Mouse (Mus musculus): ENCODE results near the gene Apc2.

Gene Apc2

DNA sequence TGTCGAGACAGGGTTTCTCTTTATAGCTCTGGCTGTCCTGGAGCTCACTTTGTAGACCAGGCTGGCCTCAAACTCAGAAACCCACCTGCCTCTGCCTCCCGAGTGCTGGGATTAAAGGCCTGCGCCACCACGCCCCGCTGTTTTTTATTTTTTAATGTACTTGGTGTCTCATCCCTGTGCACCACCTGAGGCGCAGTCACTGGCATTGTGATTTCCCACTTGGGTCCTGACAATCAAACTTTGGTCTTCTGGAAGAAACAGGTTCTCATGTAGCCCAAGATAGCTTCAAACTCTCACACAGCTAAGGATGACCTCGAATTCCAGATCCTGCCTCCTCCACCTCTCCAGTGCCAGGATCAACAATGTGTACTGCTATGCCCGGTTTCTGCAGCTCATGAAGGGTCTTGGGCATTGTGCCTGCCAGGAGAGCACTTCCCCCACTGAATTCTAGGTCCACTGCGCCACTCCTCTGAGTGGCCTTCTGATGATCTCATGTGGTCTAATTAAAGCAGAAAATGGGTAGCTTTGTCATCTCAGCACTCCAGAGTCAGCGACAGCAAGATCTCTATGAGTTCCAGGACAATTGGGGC is 32.9 kb upstream of the Apc2 start:
- DNase-seq (ENCODE audit: low read depth, low spot score), result no peak

DNA sequence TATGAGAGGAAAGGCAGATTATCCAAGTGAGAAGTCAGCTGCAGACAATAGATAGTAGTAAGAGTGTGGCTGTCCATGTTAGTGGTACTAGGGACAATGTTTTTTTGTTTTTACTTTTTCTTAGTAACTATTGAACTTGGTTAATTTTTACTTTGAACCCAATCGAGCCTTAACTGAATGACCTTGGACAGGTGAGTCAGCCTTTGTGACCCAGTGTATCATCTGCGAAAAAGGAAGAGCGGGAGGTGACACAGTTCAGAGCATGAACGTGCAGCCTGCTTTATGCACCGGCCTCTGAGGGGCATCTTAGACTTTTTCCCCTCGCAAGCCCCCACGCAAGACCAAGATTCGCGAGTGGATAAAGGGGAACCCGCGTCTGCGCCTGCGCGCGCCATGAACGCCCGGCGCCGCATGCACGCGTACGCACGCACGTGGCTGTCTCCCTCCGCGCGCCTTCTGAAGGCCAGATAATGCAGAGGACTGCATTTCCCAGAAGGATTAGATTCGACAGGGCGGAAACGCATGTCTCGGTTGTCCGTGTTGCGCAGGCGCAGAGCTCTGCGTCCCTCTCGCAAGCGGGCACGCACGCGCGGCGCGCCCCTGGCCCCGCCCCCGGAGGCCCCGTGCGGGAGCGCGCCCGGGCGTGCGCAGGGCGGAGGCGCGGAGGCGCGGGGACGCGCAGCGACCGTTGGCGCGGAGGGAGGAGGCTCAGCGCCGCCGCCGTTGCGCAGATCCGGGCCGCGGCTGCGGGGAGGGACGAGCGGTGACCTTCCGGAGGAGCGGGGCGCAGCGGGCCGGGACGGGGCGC is 31.2 kb upstream of the Apc2 start:
- DNase-seq (ENCODE audit: low read depth, low spot score), result peak; percentile 100

DNA sequence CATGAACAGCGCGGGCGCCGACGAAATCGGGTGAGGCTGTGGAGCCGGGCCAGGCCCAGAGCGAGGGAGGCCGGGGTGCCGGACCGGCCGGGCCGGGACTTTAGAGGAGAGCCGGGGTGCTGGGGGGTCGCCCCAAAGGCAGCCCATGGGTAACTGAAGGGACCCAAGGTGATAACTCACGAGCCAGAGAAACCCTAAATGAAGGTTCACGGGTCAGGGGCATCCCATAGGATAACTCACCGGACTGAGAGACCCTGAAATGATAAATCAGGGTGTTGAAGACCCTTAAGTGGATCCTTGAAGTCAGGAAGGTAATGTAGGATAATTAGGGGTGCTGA is 30.7 kb upstream of the Apc2 start:
- DNase-seq (ENCODE audit: low read depth, low spot score), result no peak

DNA sequence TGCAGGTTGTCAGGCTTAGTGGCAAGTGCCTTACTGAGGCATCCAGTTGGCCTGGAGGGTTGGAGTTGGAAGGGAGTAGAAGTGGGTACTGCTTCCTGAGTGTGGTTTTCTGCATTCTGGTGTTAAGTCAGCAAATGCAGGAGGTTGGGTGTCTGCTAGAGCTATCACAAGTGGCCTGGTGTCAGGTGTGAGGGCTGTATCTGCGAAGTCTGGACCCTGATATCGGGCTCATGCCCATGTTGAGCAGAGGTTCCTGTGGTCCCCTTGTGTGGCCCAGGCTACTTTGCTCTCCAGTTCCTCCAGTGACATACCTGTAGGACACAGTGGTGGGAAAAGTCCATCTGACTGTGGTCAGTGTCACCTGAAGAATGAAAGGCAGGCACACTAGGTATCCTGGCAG is 25.7 kb upstream of the Apc2 start:
- no peak for DNase-seq (ENCODE audit: low read depth, low spot score)

DNA sequence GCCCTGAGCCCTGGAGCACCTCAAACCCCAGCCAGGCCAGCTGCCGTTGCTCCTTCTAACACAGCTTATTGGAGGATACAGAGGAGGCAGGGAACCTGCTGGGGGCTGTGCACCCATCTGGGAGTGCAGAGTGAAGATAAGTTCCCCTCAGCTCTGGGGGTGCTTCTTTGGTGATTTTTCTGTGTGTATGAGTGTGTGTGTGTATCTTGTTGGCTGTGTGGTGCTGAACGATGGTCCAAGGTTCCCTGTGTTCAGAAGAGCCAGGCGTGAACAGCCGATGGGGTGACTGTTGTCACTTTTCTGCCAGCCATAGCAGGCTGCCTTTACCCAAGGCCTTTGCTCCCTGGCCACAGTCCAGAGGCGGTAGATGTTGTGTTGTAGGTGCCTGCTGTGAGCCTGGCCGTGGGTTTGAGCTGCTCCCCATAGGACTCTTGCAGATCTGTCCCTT is 25.0 kb upstream of the Apc2 start:
- peak; percentile 53 for DNase-seq (ENCODE audit: low read depth, low spot score)

DNA sequence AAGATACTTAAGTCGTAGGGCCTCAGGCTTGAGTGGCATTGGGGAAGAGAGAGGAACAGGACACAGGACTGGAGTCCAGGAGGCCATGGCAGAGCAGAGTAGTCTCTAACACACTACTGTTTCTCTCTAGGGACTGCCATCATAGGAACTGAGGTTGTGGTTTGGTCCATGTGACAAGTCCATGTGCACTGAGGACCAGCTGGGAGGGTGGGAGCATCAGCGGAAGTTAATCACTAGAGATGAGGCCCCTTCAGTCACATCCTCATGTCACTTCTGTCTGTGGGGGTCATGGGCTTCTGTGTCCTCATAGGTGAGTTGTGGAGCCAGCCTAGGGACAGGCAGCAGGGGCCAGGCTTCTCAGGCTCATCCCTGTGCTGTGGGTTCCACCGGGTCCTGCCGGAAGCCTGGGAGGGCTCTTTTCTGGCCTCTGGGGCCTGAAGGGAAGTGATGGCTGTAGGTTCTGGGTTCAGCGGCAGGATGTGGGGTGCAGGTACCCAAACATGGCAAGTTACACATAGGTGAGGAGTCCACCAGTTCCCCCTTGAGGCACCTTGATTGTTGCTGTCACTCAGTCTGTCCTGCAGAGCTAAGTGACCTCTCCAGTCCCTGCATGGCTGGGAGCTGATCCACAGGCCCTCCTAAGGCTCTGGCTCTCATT is 24.5 kb upstream of the Apc2 start:
- no peak for DNase-seq (ENCODE audit: low read depth, low spot score)

DNA sequence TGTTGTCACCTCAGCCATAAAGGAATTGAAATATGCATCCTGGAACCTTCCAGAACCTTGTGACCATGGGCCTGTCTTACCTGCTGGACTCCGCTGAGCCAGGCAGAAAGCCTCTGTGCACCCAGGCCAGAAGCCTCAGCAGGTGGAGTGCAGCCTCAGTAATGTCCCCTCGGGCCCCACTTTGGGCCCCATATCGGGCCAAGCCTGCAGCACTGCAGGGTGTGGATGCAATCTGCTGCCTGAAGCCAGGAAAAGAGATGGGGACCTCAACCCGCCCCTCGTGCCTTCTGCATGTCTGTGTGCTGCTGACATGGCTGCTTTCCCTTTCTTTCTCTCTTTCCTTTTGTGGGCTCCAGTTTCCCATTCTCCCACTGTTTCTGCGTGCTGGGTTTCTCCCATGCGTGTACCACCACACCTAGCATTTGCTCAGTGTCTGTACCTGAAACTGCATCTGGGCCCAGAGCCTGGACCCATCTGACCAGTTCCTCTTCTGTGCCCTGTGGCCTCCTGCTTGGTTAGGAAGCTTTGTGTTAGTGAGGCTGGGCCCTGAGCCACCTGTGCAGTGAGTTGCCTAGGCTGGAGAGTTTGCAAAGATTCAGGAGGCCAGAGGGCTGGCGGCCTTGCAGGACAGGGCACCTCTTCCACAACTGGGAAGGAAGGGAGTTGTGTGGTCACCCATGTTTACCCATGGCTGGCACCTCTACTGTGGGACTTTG is 23.7 kb upstream of the Apc2 start:
- no peak for DNase-seq (ENCODE audit: low read depth, low spot score)

DNA sequence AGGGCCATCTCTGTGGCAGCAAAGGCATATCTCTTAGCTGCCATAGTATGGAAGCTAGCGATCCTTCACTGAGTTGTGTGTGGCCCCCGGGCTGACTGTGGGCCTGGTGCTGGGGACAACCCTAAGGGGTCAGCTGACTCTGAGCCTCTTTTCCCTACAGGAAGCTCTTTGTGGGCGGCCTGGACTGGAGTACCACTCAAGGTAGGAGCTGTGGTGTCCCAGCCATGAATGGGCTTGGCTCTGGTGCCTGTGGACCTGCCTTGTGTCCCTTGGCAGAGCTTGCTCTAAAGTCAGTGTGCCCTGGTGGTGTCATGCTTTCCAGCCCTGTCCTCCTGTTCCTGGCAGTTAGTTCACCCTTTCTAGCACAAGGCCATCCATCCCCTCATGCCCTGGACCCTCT is 21.9 kb upstream of the Apc2 start:
- no peak for DNase-seq (ENCODE audit: low read depth, low spot score)

DNA sequence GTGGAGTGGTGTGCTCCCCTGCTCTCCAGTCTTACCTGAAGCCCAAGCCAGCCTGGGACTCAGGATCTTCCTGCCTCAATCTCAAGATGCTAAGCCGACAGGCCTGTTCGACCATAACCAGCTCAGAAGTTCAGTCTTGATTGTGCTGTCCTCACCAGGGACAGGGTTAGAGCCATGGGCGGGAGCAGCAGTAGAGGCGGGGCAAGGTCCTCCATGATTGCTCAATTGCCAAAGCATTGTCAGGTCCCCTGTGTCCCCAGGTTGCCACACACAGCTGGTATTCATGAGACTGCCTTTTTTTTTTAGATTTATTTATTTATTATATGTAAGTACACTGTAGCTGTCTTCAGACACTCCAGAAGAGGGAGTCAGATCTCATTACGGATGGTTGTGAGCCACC is 19.5 kb upstream of the Apc2 start:
- DNase-seq (ENCODE audit: low read depth, low spot score), result no peak

DNA sequence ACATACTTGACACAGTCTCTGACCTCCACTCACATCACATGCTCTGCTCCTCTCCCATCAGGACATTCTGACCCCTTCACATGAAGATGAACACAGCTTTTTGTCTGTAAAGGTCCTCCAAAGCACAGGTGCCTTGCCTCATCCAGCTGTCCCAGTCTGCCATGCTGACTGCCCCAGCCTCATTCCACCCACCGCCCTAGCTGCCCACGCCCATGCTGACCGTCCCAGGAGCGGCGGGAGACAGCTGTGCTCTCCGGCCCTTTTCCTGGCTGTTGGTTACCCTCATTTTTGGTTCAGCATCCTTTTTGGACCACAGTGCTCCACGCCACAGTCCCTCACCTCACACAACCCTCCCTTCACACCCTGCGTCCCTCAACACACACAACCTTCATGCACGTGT is 17.4 kb upstream of the Apc2 start:
- DNase-seq (ENCODE audit: low read depth, low spot score), result no peak

DNA sequence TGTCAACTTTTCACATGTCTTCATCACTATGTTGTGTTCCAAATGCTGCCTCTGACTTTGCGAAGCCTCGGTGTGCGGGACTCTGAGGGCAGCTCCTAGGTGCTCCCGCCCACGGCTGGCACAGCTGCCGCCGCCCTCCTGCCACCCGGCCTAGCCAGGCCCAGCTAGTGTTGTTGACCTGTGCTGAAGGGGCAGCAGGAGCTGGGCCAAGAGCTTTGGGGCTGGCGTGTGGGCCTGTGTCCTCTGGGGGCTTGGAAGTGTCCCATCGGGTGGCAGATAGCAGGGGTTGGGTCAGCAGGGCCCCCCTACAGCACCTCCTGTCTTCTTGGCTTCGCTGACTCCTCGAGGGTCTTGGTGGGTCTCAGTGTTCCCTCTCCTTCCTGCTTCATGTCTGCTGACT is 16.5 kb upstream of the Apc2 start:
- no peak for DNase-seq (ENCODE audit: low read depth, low spot score)

DNA sequence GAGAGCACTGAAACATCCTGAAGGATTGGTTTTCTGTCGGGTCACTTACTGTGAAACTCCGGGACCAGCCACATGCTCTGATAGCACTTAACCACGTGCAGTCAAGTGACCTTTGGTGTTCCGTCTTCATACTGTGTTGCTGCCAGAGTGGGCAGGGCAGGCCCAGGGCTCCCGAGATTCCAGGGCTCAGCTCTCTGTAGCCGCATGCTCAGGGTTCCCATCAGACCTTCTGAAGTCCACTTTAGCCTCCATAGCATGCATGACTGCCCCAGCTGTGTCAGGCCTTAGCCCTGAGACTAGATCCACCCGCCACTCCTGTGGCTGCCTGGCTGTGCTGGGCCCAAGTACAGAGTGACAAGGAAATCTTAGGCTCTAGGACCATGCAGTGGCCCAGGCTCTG is 14.5 kb upstream of the Apc2 start:
- DNase-seq (ENCODE audit: low read depth, low spot score), result no peak

DNA sequence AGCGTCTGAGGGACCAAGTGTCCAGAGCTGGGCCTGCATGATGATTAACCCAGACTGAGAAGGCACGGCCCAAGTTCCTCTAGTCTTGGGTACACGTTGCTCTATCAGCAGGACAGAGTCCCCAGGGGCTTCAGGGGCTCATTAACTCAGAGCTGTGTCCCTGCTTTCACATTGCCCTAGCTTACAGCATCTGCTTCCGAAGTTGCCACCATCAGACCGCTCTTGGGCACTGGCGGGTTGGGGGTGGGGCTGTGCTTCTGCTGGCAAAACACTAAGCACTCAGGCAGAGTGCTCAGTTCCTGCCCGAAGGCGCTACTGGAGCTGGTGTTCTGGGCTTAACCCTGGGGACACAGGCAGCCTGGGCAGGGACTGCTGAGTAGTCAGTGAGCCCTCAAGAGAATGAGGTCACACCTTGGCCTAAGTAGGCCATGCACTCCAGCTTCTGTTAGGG is 13.8 kb upstream of the Apc2 start:
- peak; percentile 66 for DNase-seq (ENCODE audit: low read depth, low spot score)

DNA sequence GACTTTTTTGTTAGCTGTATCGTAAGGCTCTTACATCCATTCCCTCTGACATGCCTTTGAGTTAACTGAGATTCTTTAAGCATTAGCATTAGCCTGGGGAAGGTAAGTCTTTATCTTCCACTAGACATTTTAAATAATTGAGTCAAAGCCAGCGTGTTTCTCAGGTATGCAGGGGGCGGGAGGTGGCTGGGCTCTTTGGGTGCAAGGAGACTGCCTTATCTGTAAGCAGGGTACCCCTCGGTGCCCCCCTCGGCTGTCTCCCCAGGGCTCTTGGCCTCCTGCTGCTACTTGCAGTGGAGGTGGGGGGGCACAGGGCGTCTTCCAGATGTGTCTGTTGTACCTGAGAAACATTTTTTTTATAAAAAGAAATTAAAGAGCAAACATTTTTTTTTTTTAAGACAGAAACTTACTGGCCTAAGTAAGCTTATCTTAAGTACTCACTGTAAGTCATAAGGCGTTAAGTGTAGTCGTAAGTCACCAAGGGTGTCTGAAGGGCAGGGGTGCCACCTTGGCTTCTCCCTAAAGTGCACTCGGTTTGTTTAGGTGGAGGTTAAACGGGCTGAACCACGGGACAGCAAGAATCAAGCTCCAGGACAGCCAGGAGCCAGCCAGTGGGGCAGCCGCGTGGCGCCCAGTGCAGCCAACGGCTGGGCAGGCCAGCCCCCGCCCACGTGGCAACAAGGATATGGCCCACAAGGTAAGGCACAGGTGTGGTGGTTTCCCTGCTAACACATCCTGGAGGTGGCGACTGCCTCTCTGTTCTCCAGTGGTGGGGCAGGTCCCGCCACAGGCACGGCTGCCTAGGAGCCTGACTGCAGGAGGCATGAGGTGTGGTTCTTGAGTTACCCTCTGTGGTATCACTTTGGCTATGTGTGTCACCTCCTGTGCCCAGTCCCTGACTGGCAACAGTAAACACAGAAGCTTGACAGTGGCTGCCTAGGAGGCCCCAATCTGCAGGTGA is 13.0 kb upstream of the Apc2 start:
- DNase-seq (ENCODE audit: low read depth, low spot score), result no peak

DNA sequence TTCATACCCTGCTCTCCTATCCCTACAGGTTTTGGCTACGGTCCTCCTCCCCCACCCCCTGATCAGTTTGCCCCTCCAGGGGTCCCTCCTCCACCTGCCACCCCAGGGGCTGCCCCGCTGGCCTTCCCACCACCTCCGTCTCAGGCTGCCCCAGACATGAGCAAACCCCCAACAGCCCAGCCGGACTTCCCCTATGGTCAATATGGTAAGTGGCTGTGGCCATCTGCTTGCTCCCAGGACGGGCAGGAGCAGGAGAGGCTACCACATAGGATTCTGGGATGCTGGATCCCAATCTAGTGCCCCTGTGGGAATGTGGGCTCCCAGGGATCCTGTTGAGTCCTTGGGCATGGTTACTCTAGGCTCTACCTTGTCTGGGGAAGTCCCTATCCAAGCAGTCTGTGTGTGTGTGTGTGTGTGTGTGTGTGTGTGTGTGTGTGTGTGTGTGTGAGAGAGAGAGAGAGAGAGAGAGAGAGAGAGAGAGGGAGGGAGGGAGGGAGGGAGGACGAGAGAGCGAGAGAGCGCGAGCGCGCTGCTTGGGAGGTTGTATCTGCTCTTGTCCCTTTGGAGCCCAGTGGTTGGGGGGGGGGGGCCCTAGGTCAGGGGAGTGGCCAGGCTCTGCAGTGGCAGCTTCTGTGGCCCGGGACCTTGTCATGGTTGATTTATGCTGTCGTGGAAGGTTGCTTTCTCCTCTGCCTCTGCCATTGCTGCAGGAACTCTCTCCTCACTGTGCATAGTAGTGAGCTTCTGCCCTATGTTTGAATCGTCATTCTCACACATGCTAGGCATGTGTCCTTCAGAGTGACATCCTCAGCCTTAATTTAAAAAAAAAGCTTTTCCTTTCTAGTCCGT is 10.3 kb upstream of the Apc2 start:
- DNase-seq (ENCODE audit: low read depth, low spot score), result no peak

DNA sequence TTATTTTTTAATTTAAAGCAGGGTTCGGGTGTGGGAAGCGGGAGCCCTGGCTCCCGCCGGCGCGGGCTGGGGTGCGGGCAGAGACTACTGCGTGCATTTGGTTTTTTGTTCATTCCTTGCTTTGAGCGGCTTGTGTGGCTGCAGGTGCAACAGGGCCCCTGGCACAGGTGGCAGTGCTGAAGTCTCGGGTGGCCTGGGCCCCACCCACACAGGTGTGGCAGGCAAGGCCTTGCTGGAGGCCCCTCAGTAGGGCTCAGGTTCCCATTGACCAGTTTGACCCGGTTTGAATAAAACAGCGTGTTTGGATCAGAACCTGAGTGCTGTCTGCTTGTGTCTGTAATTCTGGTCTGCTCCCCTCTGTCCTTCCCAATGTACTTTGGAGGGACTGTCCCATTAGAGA is 7.7 kb upstream of the Apc2 start:
- no peak for DNase-seq (ENCODE audit: low read depth, low spot score)

DNA sequence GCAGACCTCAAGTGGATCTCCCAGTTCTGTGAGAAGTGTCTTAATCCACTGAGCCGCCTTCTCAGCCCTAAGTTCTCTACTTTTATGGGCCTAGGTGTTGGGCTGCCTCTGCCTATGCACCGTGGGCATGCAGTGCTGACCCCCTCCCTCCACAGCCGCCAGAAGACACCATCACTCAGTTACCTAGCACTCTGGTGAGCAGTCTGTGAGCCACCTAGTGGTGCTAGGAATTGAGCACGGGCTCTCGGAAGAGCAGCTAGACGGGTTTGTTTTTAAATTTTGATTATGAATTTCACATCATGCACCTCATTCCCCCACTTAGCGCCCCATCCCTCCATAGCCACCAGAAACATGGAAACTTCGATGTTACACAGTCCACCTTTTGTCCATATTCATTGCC is 7.1 kb upstream of the Apc2 start:
- no peak for DNase-seq (ENCODE audit: low read depth, low spot score)

DNA sequence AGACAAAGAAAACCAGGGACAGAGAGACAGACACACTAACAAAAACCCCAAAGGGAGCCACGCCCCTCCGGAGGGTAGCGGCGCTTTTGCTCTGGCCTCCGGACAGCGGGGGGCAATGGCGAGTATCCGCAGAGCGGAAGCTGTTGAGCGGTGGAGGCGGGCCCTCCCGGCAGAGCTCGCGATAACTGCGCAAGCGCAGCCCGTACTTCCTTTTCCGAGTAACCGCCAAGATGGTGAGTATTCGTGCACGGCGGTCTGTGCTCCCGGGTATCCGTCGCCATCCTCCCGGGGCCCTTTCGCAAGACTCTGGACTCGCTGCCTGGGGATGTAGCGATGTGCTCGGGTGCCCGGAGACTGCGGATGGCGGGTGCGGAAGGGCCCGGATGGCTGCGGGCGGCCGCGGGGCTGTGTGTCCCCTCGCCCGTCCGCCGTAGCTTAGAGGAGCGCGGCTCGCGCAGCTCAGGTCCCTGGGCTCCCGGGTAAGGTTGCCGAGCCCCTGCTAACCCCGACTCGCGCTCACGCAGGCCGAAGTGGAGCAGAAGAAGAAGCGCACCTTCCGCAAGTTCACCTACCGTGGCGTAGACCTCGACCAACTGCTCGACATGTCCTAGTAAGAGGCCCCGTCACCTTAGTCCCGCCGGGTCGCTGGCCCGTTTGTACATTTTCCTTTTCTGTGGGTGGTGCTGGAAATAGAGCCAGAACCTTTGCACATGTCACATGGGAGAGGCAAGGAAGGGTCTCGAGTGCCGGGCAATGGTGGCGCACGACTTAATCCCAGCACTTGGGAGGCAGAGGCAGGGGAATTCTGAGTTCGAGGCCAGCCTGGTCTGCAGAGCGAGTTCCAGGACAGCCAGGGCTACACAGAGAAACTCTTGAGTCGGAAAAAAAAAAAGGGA is 3.3 kb upstream of the Apc2 start, which contains the start of gene Rps15:
TSS of gene Rps15 (plus strand) at position 203 of the 896 bp plus-strand sequence.
- peak; percentile 98 for DNase-seq (ENCODE audit: low read depth, low spot score)

DNA sequence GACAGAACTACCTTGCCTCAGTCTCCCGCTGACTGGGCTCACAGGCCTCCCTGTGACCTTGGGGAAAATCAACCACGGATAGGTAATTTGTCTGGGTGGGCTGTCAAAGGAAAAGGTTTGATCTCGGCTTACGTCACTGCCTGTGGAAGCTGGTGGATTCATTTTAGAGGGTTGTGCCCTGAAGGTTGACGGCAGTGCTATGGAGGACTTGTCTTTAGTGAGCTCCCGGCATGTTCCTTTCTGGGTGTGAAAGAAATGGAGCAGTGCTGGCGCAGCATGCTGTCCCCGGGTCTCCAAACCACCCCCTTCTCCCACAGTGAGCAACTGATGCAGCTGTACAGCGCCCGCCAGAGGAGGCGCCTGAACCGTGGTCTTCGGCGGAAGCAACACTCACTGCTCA is 2.5 kb upstream of the Apc2 start:
- no peak for DNase-seq (ENCODE audit: low read depth, low spot score)
